Mouse (Mus musculus) kidney, postnatal 10 days (tissue): Measurements from ENCODE around the gene Mycbp.

Experiments used
- DNase-seq: peaks from one replicate; pipeline ENCODE4 v3.0.0; 2021; ENCODE audit warnings: mixed read lengths

Mycbp gene

DNA sequence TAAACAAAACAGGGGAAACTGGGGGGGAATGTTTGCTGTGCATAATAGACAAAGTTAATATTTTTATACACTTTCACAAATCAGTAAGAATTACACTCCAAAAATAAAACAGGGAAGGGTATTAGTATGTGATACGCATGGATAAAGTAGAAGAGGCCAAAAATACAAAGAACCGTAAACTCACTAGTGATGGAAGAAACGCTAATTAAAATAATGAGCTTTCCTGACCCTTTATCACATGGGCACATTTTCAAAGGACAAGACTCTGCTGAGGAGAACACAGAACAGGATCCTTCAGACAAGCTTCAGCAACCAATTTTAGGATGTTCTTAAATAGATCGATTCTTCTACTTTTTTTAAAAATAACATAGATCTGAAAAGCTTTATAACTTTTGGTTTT lies 42.1 kb downstream of the Mycbp start:
- DNase-seq = no peak

DNA sequence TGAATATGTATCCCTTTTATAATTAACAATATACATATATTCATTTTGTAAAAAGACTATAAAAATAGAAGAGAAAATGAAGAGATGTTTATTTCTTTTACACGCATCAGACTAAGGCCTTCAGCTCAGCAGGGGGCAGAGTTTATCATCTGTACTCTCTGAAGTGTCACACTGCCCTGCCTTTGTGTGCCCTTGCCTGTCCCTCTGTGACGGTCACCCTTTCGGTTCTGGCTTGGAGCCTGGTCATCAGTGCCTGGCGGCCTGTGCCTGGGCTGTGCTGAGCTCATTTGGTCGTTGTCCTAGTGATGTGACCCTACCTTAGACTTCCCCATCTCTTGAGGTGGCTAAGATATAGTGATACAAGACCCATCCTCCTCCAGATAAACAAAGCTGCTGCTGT lies 42.5 kb downstream of the Mycbp start:
- no peak for DNase-seq

DNA sequence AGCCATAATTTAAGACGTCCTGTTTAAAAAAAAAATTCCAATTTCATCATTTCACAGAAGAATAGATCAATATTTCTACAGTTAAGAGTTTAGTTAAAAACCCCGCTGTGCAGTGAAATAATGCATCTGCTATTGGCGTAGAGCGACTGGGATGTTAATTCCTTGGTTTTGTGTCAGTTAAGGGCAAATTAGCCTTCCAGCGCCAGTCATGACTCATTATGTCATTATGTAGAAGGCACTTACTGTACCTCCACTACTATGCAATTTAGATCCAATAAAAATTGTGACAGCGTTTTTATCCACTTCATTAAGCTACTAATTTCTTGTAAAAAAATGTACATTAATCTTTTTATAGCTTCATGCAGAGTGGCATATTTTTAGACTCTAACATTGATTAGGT lies 44.3 kb downstream of the Mycbp start:
- DNase-seq = no peak

DNA sequence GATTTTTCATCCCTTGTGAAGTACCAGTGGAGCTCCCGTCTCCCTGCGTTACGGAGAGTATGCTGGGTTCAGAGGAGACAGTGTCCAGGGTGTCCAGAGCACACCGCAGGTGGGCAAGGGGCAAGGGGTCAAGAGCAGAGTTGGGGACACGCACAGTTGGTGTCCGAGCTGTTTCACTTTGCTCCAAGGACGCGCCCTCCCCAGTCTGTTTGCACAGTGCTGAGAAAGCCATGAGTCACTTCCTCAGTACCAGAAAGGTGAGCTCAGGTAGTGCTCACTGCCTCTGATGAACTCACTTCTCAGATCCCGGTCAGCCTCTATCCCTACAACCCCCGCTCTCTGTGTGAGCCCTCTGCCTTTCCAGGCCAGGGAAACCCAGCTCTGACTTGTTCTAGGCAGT lies 45.0 kb downstream of the Mycbp start:
- DNase-seq = no peak

DNA sequence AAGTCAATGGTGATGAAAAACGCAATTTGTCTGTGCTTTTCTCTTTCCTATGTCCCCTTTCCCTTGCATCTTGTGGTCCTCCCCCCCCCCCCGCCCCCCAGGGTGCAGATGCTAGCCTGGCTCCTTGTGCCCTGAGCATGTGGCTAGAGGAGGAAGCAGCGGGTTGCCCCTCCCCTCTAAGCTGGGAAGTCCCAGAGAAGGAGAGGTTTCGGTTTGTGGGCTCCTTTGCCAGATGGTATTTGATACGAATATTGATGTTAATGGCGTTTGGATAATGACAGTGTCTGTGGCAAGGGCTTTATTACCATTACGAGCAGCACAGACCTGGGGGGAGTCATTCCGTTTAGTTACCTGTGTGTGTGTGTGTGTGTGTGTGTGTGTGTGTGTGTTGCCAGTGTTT lies 47.4 kb downstream of the Mycbp start:
- DNase-seq = no peak

DNA sequence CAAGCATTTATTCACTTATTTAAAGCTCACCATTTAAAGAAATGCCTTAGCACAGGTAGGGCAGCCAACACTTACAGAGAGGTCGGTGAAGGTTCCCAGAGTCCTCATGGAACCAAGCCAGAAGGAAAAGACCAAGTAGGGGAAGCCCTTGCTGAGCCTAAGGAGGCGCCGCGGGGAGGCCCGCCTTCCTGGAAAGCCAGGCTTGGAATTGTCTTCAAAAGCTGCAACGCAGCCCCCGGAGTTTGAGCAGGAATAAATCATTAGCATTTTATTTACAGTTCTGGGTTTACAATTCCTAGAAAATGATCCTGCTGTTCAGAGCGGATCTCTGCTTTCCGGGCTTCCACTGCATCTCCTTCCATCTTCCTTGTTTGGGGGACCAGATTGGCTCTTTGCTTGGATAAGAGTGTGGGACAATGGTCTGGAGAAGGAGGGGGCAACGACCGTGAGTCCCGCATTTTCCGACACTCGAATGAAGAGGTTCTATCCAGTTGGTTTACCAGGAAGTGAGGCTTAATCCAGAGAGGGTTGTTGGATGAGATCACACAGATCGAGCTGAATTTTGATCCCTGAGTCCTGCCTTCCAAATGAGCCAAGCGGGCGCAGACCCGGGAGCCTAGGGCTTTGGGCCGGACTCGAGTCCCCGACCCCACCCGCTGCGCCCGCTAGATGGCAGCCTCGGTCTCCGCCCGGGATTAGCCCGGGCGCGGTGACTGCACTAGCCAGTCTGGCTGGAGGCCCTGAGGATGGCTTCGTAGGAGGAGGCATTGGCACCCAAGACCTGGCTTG lies 52.3 kb downstream of the Mycbp start:
- DNase-seq = peak; percentile 88

DNA sequence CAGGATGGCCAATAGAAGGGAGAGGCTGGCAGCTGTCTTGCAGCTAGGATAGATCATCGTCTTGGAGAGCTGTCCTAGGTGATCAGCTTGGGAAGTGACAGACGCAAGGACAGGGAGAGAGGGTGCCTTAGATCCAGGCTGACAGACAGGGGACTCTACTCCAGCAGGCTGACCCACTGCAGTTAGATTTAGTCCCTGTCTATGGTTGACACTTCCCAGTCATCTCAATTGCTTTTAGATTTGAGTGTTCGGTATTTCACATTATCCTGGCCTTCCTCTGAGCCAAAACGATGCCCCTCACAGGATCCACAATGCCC lies 52.8 kb downstream of the Mycbp start:
- no peak for DNase-seq

DNA sequence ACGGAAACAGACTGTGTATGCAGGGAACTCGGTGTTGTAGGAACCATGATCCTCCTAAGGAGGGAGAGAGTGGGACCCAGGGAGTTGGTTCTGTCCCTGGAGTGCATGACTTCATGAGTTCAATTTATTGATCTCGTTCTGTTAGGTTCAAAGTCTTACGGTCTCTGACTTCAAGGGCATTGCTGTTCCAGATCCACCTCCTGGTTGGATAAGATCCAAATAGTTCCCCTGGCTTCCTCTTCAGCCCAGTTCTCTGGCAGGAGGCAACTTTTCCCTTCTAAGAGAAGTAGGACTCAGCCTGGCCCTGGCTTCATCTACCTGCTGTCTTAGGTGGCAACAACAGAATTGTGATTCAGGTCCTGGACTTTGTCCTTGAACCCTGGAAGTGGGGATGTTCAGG lies 53.3 kb downstream of the Mycbp start:
- DNase-seq = no peak

DNA sequence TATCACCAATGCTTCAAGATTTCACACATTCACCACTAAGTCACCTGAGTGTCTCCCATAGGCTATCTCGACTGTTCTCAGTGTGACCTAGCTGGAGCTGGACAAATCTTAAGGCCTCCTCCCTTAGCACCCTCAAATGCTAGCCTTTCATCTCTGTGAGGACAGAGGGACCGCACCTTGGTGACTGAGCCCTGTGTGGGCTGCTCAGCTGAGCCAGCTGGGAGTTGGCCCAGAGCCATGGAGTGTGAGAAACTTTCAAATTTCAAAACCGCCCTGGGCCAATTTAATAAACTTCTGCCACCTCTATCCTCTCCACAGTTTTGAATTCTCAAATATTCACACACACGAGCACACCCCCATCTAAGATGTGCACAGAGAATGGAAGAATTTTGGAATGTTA lies 56.3 kb downstream of the Mycbp start:
- peak; percentile 26 for DNase-seq
